Mouse (Mus musculus) adrenal gland, postnatal 25 days (tissue): ENCODE results near the gene Ccdc34. TPM values are rescaled to one million over a fixed set of nuclear protein-coding genes. Genes with fewer than 3 reads are reported as not detected.

Experiments
- DNase-seq: peaks from one replicate; pipeline ENCODE4 v3.0.0; 2021; ENCODE audit warnings: mixed read lengths
- total RNA-seq: library from RNA; stranded (reverse); gene quantifications from 2 replicates; pipeline ENCODE4 v1.2.3, GENCODE M21; 2021

Ccdc34 gene
- total RNA-seq, 1 experiment from 2014 or later = 11.4 TPM

DNA sequence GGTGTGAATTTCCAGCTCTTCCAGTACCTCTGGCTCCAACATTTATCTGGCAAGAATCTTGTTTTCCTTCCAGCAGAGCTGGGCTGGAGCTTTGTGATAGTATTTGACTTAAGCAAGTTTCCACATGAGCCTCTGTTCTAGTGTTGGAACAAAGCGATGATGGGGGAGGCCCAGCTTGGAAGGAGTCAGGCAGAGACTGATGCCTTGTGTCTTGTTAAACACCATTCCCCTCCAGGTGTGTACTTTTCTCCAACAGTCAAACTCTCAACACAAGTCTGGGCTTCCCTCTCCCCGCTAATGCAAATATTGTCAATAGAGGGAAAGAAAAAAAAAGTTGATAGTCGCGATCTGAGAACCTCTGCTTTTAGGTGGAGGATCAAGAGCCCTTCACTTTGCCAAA is 196.7 kb downstream of the Ccdc34 start:
- no peak for DNase-seq

DNA sequence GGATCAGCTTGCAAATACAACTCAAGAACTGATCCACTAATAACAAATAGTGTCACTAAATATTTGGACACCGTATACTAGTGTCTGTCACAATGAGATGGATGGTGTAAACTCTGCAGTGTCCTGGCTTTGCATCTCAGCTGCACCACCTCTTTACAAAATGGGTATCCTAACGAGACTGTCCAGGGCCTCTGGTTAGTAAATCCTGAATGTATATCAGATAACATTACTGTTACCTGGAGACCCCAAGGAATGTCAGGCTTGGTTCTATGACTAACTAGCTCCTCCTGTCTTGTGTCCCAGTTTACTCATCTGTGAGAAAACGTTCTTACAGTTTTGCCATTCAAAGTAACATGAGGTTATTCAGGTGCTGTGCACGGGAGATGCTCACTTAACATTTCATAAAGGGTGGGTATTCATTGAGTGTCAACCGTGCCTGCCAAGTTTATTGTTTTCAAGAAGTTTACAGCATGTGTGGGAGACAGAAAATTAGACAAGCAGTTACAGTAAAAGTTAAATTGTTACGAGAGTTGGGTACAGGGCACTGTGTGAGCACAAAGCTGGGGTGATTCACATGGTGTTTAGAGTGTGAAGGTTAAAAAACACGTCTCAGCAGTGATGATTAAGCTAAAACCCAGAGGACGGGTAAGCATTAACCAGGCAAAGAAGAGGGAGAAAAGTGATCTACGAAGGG is 197.5 kb downstream of the Ccdc34 start:
- DNase-seq = no peak

DNA sequence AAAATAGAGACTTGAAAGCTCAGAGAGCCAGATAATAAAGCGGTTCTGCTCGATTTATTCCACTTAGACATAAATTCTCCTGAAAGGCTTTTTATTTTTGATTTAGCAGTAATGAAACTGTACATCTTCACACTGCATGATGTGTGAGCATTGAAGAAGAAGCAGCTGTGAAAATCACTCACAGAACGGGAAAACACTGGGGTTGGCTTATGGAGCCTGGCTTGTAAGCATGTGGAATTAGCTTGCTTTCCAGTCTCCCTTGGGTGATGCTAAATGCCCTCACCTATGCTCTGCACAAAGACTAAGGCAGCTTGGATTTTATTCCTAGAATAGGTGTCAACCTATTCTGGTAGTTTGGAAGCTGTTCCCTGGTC is 198.1 kb downstream of the Ccdc34 start:
- no peak for DNase-seq

DNA sequence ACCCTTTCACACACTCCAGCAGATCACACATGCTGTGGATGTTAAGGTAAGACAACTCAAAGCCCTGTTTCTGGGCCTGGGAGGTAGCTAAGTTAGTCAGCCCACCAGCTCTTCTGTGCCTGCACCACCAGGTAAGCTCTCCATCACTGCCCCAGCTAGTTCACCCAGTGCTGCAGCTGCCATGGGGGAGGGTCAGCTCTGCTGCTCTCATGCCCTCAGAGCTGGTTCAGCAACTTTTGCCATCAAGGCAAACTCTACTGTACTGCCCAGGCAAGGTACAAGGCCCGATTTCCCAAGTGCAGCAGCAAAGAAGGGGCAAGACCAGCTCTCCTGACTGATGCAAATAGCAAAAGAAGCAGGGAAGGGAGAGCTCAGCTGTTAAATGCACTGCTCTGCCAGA is 202.9 kb downstream of the Ccdc34 start:
- DNase-seq = no peak

DNA sequence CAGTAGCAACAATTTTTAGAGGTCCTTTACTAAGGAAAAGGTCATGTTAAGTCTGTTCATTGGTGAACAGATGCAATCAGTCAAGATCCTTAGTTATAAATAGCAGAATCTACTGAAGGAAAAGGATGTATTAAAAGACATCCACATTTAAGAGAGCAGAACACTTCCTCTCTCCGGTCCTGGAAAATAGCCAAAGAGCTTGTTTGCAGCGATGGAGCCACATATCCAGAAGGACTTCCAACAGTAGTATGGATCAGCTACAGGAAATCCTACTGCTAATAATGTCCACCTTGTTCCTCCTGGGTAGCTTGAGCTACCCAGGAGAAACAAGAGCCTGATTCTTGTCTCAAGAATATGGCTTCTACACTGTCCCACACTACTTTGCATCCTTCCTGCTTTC is 205.2 kb downstream of the Ccdc34 start:
- DNase-seq = no peak

Other genes starting within 250 kb of the Ccdc34 start
- gene Lin7c, start 127.0 kb upstream of the Ccdc34 start, total RNA-seq = 61.6 and 88.7 TPM in 2 replicates
- 222 and 259 TPM in 2 replicates for gene Lgr4, start 100.2 kb upstream of the Ccdc34 start, total RNA-seq